Mouse (Mus musculus): ENCODE measurements around the gene Igsf8. TPM values are rescaled to one million over a fixed set of nuclear protein-coding genes. Genes with fewer than 3 reads are reported as not detected.
A peak's percentile ranks its signal among the peaks of the same experiment; 100 is the strongest.

The Igsf8 gene
- total RNA-seq, 4 experiments from 2014 or later: 32.7 to 37.0 (median 35.8) TPM

- DNase-seq: peak; percentile 52
Measured at GRCm38 (mm10) chr1:172325680-172326535, 64.5 kb downstream of the Igsf8 start.

GRCm38 (mm10) chr1:172326684-172327083, 65.2 kb downstream of the Igsf8 start:
- DNase-seq: no peak

- no peak for DNase-seq
Measured at GRCm38 (mm10) chr1:172327206-172328001, 66.0 kb downstream of the Igsf8 start.

GRCm38 (mm10) chr1:172328041-172328440, 66.6 kb downstream of the Igsf8 start:
- no peak for DNase-seq

GRCm38 (mm10) chr1:172328461-172328860, 67.0 kb downstream of the Igsf8 start:
- DNase-seq: no peak

GRCm38 (mm10) chr1:172329131-172329530, 67.7 kb downstream of the Igsf8 start, which contains the start of gene Kcnj9:
Gene Kcnj9 (minus strand): TSS chr1:172329318.
- no peak for DNase-seq

- no peak for DNase-seq
Measured at GRCm38 (mm10) chr1:172329616-172330015, 68.2 kb downstream of the Igsf8 start.

- DNase-seq: no peak
Measured at GRCm38 (mm10) chr1:172331422-172331947, 70.0 kb downstream of the Igsf8 start.

DNA sequence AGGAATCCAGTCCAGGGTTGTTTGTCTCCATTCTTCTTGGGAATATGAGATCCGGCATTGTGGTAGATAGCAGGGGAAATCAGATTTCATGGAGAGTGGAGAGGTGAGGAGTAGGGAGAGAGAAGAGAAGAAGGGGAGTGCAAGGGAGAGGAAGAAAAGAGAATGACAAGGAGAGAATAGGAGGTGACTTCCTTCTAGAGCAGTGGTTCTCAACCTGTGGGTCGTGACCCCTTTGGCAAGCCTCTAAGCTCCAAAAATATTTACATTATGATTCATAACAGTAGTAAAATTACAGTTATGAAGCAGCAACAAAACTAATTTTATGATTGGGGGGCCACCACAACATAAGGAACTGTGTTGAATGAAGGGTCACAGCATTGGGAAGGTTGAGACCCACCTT, 71.5 kb downstream of the Igsf8 start:
- no peak for DNase-seq

- no peak for DNase-seq
Measured at GRCm38 (mm10) chr1:172333512-172333911, 72.1 kb downstream of the Igsf8 start.

DNA sequence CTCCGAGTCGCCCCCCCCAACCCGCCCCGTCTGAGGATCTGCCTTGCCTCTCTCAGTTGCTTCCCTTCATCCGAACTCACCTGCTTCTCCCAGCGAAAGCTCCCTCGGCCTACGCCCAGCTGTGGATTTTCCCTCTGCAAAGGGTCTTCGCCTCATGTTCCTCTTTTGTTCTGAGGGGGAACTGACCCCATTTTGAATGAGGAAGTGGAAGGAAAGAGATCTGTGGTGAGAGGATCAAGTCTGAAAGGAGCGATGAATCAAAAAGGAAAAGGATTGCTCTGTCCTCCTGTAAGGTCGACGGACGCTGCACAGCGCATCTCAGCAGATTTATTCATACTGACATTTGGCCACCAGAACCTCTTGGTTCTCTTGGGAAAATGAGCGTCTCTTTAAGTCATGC, 74.4 kb downstream of the Igsf8 start:
- no peak for DNase-seq

- no peak for DNase-seq
Measured at GRCm38 (mm10) chr1:172337411-172338185, 76.2 kb downstream of the Igsf8 start.

DNA sequence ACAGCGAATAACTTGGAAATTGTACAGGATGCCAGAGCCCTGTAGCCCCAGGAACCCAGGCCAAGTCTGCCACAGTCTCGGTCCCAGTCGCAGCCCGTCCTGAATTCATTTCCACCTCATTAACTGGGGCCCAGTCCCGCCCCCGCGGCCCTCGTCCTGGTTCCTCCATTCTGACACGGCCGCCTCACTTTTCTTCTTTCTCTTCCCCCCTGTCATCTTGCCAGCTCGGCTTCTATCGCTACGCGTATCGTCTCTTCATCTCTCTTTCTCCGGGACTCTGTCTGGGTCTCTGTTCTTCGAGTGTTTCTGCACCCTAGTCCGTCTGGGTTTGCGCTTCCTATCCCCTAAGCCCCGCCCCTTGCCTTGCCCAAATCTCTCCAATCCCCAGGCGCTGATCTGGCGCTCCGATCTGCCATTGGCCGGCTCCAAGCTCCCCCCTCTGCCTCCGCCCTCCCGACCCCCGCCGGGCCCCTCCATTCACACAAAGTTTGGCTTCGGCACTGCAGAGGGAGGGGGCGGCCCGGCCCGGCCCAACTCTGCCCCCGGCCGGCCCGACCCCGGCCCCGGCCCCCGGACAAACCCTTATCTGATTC, 79.4 kb downstream of the Igsf8 start, which contains the start of gene Kcnj10:
Gene Kcnj10, plus strand, starts transcription at position 482 of the 593 bp plus-strand sequence.
- peak; percentile 47 for DNase-seq

DNA sequence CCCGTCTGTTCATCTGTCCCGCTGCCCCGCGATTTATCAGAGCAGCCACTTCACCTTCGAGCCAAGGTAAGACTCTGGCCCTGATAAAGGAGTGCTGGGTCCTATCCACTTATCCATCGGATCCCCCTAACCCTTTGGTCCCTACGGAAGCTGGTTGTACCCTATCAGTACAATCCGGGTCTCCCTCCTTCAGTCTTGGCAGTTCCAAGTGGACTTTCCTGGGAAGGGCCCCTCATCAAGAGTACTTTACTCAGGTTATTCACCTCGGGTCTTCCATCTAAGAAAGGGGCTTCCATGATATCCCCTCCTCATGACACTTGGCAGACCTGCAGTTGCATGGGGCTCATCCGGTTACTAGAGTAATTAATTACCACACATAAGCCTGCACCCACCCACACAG, 79.9 kb downstream of the Igsf8 start:
- no peak for DNase-seq

GRCm38 (mm10) chr1:172342729-172343128, 81.3 kb downstream of the Igsf8 start:
- DNase-seq: no peak

GRCm38 (mm10) chr1:172343914-172344313, 82.5 kb downstream of the Igsf8 start:
- DNase-seq: no peak

DNA sequence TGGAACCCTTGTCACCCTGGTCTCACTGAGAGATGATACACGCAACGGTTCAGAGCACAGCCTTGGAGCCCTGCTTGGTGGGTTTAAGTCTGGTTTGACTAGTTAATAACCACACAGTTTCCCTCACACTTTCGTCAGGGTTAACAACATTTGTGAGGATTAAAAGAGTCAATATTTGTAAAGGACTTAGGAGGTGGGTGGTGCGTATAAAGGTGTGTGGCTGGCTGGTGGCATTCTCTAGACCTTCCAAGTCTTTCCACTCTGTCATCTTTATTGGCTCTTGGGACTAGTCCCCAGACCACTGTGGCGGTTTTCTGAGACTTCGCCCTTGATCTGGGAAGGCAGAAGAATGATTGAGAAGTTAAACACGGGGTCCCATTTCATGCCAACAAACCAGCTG, 83.4 kb downstream of the Igsf8 start:
- no peak for DNase-seq

GRCm38 (mm10) chr1:172346707-172347106, 85.3 kb downstream of the Igsf8 start:
- no peak for DNase-seq

DNA sequence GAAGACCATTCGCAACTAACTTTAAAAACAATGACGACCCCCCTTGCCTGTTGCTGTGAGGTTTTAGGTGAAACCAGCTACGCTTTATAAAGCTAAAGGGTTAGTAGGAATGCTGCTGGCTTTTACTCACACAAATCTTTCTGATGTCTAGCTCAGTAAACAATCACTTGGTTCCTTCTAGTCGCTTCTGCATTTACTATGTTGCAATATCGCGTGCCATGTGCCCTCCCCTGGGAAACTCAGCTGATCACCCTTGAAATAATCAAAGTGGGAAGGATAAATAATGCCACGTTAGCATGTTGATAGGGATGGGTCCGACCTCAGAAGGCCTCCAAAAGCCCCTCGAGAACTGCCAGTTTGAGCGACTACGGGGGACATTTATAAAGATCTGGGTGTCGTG, 85.9 kb downstream of the Igsf8 start:
- no peak for DNase-seq

DNA sequence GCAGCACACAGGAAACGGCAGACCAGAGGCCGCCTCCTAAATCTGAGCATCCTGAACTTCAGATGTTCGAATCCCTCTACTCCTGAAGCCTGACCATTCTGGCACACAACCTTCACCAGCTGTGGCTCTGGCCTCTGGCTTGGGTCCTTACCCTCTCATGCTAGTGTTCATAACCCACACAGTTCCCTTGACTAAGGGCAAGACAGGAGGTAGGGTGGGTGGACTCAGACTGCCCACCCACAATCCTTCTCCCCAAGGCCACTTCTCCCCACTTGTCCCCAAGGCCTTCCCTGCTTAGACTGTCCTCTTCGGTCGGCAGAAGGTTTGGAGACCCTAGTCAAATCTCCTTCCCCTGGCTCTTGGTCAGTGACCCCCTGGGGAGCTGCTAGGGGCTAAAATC, 88.1 kb downstream of the Igsf8 start:
- DNase-seq: no peak

- DNase-seq: no peak
Measured at GRCm38 (mm10) chr1:172349916-172350812, 88.7 kb downstream of the Igsf8 start.

Data from adrenal gland, adult 8-10 months (tissue).